Mouse (Mus musculus) CH12.LX (cell line): Measurements from ENCODE around the gene Ttc9c. TPM values are rescaled to one million over a fixed set of nuclear protein-coding genes. Genes with fewer than 3 reads are reported as not detected.

Source experiments
- DNase-seq: peaks from one replicate; pipeline ENCODE4 v3.0.0-alpha.2; 2013; ENCODE audit errors: extremely low read depth
- H3K27ac ChIP-seq: 2 replicates; pipeline ENCODE4 v1.5.1; 2012; ENCODE audit warnings: low read depth, mild to moderate bottlenecking, control low read depth, moderate library complexity; ENCODE audit not compliant: insufficient read depth
- H3K27me3 ChIP-seq: replicated peaks from 2 replicates; pipeline ENCODE3; 2012; ENCODE audit warnings: inconsistent platforms
- H3K36me3 ChIP-seq, 2 experiments: replicated peaks in 1 of 2; 2 replicates each; pipeline versions ENCODE3 to v1.6.1; 2012; ENCODE audit warnings: inconsistent platforms in 1 of 2, low read length in 1 of 2, mild to moderate bottlenecking in 1 of 2, mixed read lengths in 1 of 2, moderate library complexity in 1 of 2; ENCODE audit not compliant: control insufficient read depth in 1 of 2, insufficient read depth in 1 of 2
- H3K4me1 ChIP-seq, 2 experiments: 2 replicates each; pipeline ENCODE4 v1.6.1; 2012; ENCODE audit warnings: inconsistent platforms in 1 of 2, moderate library complexity in 1 of 2; ENCODE audit not compliant: insufficient read depth in 2 of 2, control insufficient read depth in 1 of 2
- H3K4me2 ChIP-seq: 2 replicates; pipeline ENCODE4 v1.6.1; 2012; ENCODE audit warnings: low read depth, mild to moderate bottlenecking, control low read depth; ENCODE audit not compliant: poor library complexity, insufficient read depth, severe bottlenecking
- H3K4me3 ChIP-seq, 3 experiments: fragments of 150-350 bp in 1 of 3; sonication (generic) in 1 of 3; replicated peaks in 1 of 3; 2 replicates each; pipeline versions ENCODE3 to v1.5.1; 2011 to 2012; ENCODE audit warnings: low read depth in 2 of 3, low read length in 2 of 3, mild to moderate bottlenecking in 2 of 3, moderate library complexity in 2 of 3, control low read depth in 1 of 3, improper control_type of control experiment in 1 of 3, inconsistent platforms in 1 of 3, mixed read lengths in 1 of 3; ENCODE audit not compliant: poor library complexity in 1 of 3
- H3K79me2 ChIP-seq: replicated peaks from 2 replicates; pipeline ENCODE4 v1.6.1; 2012; ENCODE audit warnings: mild to moderate bottlenecking, moderate library complexity; ENCODE audit not compliant: control insufficient read depth, poor library complexity, insufficient read depth, severe bottlenecking; ENCODE audit errors: extremely low read depth
- H3K9ac ChIP-seq: 2 replicates; pipeline ENCODE4 v1.6.1; 2012; ENCODE audit warnings: low read depth, mild to moderate bottlenecking, control low read depth, moderate library complexity; ENCODE audit not compliant: insufficient read depth
- H3K9me3 ChIP-seq: replicated peaks from 2 replicates; pipeline ENCODE3; 2012; ENCODE audit warnings: low read length, inconsistent platforms, mixed read lengths
- BHLHE40 ChIP-seq: IDR thresholded peaks from 2 replicates; pipeline ENCODE4 v1.6.1; 2011; ENCODE audit warnings: mild to moderate bottlenecking, low read depth, low read length, improper control_type of control experiment
- CHD1 ChIP-seq: IDR thresholded peaks from 2 replicates; pipeline ENCODE4 v1.6.1; 2012; ENCODE audit warnings: low read depth, low read length, improper control_type of control experiment, inconsistent platforms
- CHD2 ChIP-seq: IDR thresholded peaks from 2 replicates; pipeline ENCODE4 v1.6.1; 2011; ENCODE audit warnings: low read length, improper control_type of control experiment
- E2F4 ChIP-seq: IDR thresholded peaks from 2 replicates; pipeline ENCODE4 v1.6.1; 2011; ENCODE audit warnings: low read depth, low read length, improper control_type of control experiment; ENCODE audit not compliant: insufficient replicate concordance
- EP300 ChIP-seq: IDR thresholded peaks from 2 replicates; pipeline ENCODE4 v1.6.1; 2011; ENCODE audit warnings: low read length, improper control_type of control experiment
- HCFC1 ChIP-seq: IDR thresholded peaks from 2 replicates; pipeline ENCODE4 v1.6.1; 2012; ENCODE audit warnings: low read depth, mild to moderate bottlenecking, inconsistent platforms, low read length, improper control_type of control experiment
- JUN ChIP-seq: IDR thresholded peaks from 2 replicates; pipeline ENCODE4 v1.6.1; 2011; ENCODE audit warnings: low read depth, mild to moderate bottlenecking, low read length, improper control_type of control experiment, moderate library complexity; ENCODE audit not compliant: insufficient read depth
- JUND ChIP-seq: conservative IDR thresholded peaks from 2 replicates; pipeline ENCODE4 v1.6.1; 2011; ENCODE audit warnings: low read depth, low read length, improper control_type of control experiment
- MYC ChIP-seq: IDR thresholded peaks from 2 replicates; pipeline ENCODE4 v1.6.1; 2011; ENCODE audit warnings: low read depth, mild to moderate bottlenecking, improper control_type of control experiment, low read length
- NRF1 ChIP-seq: IDR thresholded peaks from 2 replicates; pipeline ENCODE4 v1.6.1; 2014; ENCODE audit warnings: low read depth, mild to moderate bottlenecking, inconsistent platforms, low read length, improper control_type of control experiment, moderate library complexity
- POLR2A ChIP-seq: IDR thresholded peaks from 2 replicates; pipeline ENCODE4 v1.6.1; 2011; ENCODE audit warnings: low read depth, mild to moderate bottlenecking, improper control_type of control experiment, low read length
- RCOR1 ChIP-seq: conservative IDR thresholded peaks from 2 replicates; pipeline ENCODE4 v1.6.1; 2012; ENCODE audit warnings: low read depth, mild to moderate bottlenecking, inconsistent platforms, low read length, improper control_type of control experiment
- SIN3A ChIP-seq: IDR thresholded peaks from 2 replicates; pipeline ENCODE4 v1.6.1; 2012; ENCODE audit warnings: low read length, improper control_type of control experiment, inconsistent platforms
- TBP ChIP-seq: conservative IDR thresholded peaks from 2 replicates; pipeline ENCODE4 v1.6.1; 2011; ENCODE audit warnings: low read depth, low read length, improper control_type of control experiment
- TCF12 ChIP-seq: IDR thresholded peaks from 2 replicates; pipeline ENCODE4 v1.6.1; 2014; ENCODE audit warnings: low read depth, mild to moderate bottlenecking, inconsistent platforms, low read length, improper control_type of control experiment
- UBTF ChIP-seq: IDR thresholded peaks from 2 replicates; pipeline ENCODE4 v1.6.1; 2012; ENCODE audit warnings: low read depth, mild to moderate bottlenecking, inconsistent platforms, low read length, improper control_type of control experiment, moderate library complexity
- USF2 ChIP-seq: conservative IDR thresholded peaks from 2 replicates; pipeline ENCODE4 v1.6.1; 2011; ENCODE audit warnings: low read depth, low read length, improper control_type of control experiment
- ZKSCAN1 ChIP-seq: IDR thresholded peaks from 2 replicates; pipeline ENCODE4 v1.6.1; 2012; ENCODE audit warnings: low read depth, inconsistent platforms, low read length, improper control_type of control experiment, borderline replicate concordance
- ZMIZ1 ChIP-seq: IDR thresholded peaks from 2 replicates; pipeline ENCODE4 v1.6.1; 2012; ENCODE audit warnings: low read depth, mild to moderate bottlenecking, inconsistent platforms, low read length, improper control_type of control experiment
- dilution Hi-C: fragments of 300-500 bp; cut with MboI; formaldehyde crosslinking; loops from 2 replicates; pipeline ENCODE4 v1.14.3; 2020; ENCODE audit warnings: low sequenced_read_pairs; ENCODE audit not compliant: extremely low pct_unique_long_range_greater_than_20kb, extremely low pct_ligation_motif_present
- in situ Hi-C: fragments of 300-500 bp; cut with MboI; formaldehyde crosslinking; loops from 3 replicates; pipeline ENCODE4 v1.14.3; 2019; ENCODE audit warnings: low sequenced_read_pairs, low pct_ligation_motif_present, low pct_unique_long_range_greater_than_20kb, mixed read lengths
- polyA plus RNA-seq: library from polyadenylated mRNA; unstranded; fragments of >175 nt; gene quantifications from 2 replicates; pipeline ENCODE4 v1.2.1, GENCODE M21; 2012; ENCODE audit warnings: low read depth; ENCODE audit not compliant: insufficient read length
- total RNA-seq, 2 experiments: library from RNA; depleted of rRNA; stranded (reverse); fragments of 300-350 nt in 1 of 2; fragments of >200 nt in 1 of 2; gene quantifications; 2 replicates each; pipeline ENCODE4 v1.2.3; 2012 to 2014

Ttc9c gene
- total and polyA plus RNA-seq, 3 experiments: 42.0 to 56.5 (median 44.7) TPM

DNA sequence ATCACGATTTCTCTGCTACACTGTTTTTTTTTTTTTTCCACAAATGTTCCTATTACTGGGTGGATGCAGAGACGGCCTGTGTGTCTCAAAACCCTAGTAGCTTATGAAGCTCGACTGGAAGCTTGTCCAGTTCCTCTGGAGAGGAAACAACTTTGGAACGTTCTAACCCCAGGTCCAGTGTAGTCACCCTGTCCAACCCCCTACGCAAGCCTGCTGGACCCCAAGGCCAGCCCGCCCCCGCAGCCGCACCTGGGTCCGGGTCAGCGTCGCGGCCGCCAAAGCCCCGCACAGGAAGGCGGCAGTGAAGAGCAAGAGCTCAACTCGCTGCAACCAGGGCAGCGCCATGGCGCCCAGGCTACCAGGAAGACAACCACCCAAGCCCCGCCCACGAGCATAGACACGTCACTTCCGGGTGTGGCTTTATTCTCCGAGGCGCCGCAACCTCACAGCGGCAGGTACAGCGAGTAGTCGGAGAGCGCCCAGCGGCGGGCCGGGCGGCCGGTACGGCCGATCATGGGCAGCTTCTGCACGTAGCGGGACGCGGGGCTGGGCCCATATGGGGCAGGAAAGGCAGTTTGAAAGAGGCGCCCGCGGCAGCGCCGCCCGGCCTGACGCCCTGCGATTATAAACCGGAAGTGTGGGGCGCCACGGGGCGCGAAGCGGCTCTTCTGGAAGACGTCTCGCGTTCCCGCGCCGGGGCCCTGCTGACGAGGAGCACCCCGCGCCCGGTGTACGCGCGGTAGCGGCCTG, 44.9 kb downstream of the Ttc9c start, which contains the start of gene Tmem179b (continued):
- TF ChIP-seq E2F4: 0 out of 2 replicates have a peak, but pooled peaks have one; percentile 74
- TF ChIP-seq SIN3A: peak; percentile 53
- TF ChIP-seq HCFC1: peak; percentile 77
- TF ChIP-seq CHD2: no peak
- 0 out of 2 replicates have a peak, but pooled peaks have one; percentile 10 for TF ChIP-seq BHLHE40
- TF ChIP-seq TBP: peak; percentile 89
- TF ChIP-seq NRF1: peak; percentile 49
- TF ChIP-seq TCF12: peak; percentile 95
- peak; percentile 98 for TF ChIP-seq POLR2A
- TF ChIP-seq JUN: no peak

DNA sequence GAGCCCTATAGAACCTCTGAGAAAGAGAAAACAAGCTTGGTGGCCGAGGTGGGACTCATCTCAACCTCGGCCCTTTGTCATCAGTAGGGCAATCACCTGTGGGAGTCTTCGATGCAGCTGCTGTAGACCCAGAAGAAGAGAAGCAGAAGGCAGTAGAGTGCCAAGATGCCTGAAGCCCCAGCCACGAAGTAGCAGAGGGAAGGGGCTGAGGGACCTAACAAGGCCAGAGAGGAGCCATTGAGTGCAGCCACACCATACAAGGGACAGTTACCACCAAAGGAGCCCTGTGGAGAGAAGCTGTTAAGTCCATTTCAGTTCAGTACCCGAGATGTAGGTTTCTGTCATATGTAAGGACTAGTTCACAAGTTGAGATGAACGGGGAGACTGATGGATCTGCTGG, 45.7 kb downstream of the Ttc9c start:
- H3K4me1 ChIP-seq: peaks cover 11 to 44% of the 10 kb centered on the region in 2 experiments
- H3K9ac ChIP-seq: peak overlapping the region; percentile 95
- H3K79me2 ChIP-seq: peaks cover 35% of the 10 kb centered on the region
- dilution Hi-C loops (no loop called here), in situ Hi-C loops (no loop called here)
- H3K27ac ChIP-seq: peak overlapping the region; percentile 35
- no peaks in the 10 kb centered on the region for H3K27me3 ChIP-seq
- H3K36me3 ChIP-seq: peaks cover 21 to 54% of the 10 kb centered on the region in 2 experiments
- H3K4me2 ChIP-seq: peak overlapping the region; percentile 95
- H3K4me3 ChIP-seq: peak overlapping the region; percentile 55 to 93 (median 88)
- H3K9me3 ChIP-seq: no peaks in the 10 kb centered on the region
- TF ChIP-seq MYC (no peak), CHD1 (no peak), ZKSCAN1 (no peak), USF2 (no peak), TBP (no peak), RCOR1 (no peak), SIN3A (no peak), EP300 (no peak), JUND (no peak), TCF12 (no peak)
- DNase-seq: no peak

DNA sequence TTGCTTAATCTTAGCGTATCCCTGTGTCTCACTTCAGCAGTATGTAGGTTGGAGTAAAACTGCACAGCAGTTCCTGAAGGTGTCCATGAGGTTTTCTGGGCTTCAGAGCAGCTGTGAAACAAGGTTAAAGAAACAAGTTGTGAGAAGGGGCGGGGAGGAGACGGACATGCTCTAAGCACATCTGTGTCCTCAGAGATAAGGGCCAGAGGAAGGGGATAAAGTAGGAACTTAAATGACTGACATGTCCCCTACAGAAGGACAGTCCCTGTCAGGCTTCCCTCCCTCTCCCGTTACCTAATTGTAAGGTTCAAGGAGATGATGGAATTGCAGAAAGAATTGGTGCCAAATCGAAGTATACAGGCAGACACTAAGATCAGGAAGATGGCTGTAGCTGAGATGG, 46.1 kb downstream of the Ttc9c start:
- Histone ChIP-seq H3K4me1 (peaks cover 11 to 44% of the 10 kb centered on the region in 2 experiments), H3K27me3 (no peaks in the 10 kb centered on the region), H3K27ac (no peak overlapping the region), H3K79me2 (peaks cover 35% of the 10 kb centered on the region), H3K9me3 (no peaks in the 10 kb centered on the region), H3K36me3 (peaks cover 24 to 54% of the 10 kb centered on the region in 2 experiments), H3K4me2 (peak overlapping the region; percentile 95; the same call in 1 of the 2 replicates), H3K9ac (peak overlapping the region; percentile 95; the same call in 1 of the 2 replicates), H3K4me3 (peak overlapping the region in 2 of 3 experiments; percentile 88 to 93)
- TF ChIP-seq ZMIZ1 (peak; percentile 35; the same call in 1 of the 2 replicates), UBTF (no peak), HCFC1 (no peak)
- dilution Hi-C loops: no loop called here
- in situ Hi-C loops: no loop called here
- no peak for DNase-seq
